Mouse (Mus musculus) thymus, adult 2 months (tissue): Measurements from ENCODE around the gene Smu1.

Source experiments
- CTCF ChIP-seq: fragments of 200-500 bp; IDR thresholded peaks from 2 replicates; pipeline ENCODE4 v1.5.1; 2012; ENCODE audit warnings: mild to moderate bottlenecking, control low read depth, low read length, moderate library complexity, borderline replicate concordance; ENCODE audit not compliant: control insufficient read depth, poor library complexity, insufficient read depth; ENCODE audit errors: extremely low read depth
- POLR2A ChIP-seq: fragments of 200-500 bp; IDR thresholded peaks from 2 replicates; pipeline ENCODE4 v1.6.1; 2012; ENCODE audit warnings: mild to moderate bottlenecking, low read length, control low read depth, moderate library complexity; ENCODE audit not compliant: control insufficient read depth, poor library complexity, insufficient read depth; ENCODE audit errors: extremely low read depth

- peak; percentile 76; the same call in 1 of the 2 replicates for TF ChIP-seq CTCF
- no peak for TF ChIP-seq POLR2A
These were observed 16.8 kb upstream of the Smu1 start for GRCm38 (mm10) chr4:40774279-40775259.
